Mouse (Mus musculus): ENCODE measurements around the gene Mcm10.

The Mcm10 gene

DNA sequence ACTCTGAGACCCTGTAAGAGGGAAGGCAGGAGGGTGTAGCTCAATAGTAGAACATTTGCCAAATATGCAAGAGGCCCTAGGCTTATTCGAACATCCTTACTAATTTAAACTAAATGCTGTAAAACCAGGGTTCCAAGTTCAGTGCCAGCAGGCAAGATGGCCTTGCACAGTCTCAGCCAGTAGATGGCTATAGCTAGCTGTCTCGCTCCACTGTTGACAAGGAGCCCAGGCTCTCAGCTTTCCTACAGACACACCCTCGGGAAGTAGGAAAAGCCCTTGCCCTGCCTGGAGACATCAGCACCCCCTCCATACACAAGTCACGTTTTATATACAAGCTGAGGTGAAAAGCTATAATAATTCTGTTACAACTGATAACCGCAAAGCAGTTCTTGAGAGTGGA, 20.1 kb upstream of the Mcm10 start:
- no peak for DNase-seq

DNA sequence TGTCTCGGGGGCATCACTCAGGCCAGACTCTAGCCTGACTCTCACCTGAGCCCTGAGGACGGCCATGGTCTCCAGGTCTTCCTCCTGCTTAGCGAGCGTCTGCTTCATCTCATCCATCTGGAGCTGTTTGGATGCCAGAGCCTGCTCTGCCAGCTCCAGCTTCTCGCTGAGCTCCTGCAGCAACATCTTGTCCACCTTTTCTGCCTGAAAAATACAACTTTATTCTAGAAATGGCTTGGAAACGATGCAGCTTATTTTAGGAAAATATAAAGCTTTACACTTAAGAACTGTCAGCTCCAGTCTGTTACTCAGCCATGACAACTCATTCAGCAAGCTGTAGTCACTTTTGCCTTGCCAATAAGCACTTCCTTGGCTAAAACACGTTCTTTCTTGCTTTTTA, 18.6 kb upstream of the Mcm10 start:
- peak; percentile 74 to 83 for DNase-seq

DNA sequence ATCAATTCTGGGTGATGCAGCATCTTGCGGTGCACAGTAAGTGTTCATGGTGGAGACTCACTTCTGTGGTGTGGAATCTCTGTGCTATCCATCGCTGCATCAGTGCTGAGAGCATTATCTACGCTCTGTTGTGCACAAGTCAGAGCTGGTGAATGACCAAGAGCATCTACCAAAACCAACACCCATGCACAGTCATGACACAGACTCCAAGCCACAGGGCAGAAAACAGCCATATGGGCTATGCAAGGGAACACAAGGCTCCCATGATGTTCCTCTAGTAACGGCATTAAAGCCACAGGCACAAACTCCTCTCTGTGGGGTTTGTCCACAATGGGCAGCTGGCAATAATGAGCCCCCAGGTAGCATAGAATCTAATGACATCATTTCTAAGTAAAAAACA, 17.2 kb upstream of the Mcm10 start:
- DNase-seq, result no peak

DNA sequence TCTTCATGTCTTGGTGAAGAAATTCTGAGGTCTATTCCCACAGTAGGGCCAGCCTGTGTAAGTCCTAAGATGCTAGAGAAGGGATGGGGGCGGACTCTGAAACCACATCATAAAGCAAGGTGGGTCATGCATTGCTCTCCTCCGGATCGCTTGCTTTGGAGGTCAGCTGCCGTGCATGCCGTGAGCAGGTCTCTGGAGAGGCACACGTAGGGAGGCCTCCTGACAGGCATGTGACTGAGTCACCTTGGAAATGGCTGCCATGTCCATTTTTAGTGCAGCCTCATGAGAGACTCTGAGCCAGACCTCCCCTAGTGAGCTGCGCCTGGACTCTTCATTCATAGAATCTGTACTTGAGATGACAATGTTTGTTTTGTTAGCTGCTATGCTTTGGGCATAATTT, 15.5 kb upstream of the Mcm10 start:
- peak in 1 of 2 experiments; percentile 40 for DNase-seq

DNA sequence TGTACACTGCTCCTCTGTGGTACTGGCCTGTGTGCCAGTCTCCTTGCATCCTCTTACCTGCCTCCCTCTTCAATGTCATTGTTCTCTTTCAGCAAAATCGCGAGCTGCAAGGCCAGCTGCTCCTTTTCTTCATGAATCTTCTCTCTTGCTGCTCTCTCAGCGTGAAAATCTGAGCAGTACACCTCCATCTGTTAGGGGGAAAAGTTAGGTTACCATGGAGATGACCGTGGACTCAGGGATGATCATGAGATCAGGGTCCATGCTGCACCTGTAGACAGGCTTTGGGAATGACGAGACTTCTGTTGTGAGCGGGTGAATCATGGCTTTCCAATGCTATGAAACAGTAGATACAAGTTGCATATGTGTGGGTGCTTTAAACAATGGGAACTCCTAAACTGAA, 14.5 kb upstream of the Mcm10 start:
- no peak for DNase-seq

DNA sequence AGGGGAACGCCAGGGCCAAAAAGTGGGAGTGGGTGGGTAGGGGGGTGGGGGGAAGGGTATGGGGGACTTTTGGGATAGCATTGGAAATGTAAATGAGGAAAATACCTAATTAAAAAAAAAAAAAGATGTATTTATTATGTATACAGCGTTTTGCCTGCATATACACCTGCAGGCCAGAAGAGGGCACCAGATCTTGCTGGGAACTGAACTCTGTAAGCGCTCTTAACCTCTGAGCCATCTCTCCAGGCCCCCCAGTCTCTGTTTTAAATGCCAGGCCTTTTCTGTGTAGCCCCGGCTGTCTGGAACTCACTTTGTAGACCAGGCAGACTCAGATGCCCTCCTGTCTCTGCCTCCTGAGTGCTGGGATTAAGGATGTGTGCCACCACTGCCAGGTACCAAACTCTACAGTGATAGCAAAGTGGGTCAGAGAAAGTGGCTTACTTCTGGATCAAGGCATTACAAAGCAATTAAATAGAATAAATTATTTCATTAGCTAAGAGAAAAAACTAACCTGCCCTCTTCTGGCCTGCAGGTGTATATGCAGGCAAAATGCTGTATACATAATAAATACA, 12.7 kb upstream of the Mcm10 start:
- DNase-seq, result no peak

DNA sequence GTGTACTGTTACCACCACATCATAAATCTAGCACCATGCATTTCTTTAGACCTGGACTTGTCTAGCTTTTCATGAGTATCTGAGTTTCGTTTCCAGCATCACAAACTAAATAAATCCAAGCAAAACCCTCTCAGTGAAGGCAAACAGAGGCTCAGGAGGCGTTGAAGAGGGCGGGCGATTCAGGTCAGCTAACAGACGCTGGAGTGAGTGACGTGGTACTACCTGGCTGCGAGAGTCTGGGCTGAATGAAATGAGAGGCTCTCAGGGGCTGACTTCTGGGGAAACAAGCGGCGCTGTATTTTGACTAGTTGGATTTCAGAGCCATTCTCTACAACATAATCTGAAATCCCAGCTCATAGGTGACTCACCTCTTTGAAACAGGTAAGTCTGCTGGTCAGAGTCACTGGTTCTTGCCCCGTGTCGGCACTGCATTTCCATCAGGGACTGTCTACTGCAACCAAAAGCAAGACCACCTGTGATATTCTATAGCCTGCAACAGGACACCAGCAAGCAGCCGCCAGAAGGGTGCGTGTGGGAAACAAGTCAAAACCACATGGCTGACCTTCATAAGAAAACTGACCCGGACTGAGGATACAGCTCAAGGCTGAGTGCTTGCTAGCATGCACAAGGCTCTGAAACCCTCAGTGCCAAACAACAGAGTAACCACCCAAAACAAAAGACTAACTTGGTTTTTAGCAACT, 11.3 kb upstream of the Mcm10 start:
- DNase-seq, result no peak

DNA sequence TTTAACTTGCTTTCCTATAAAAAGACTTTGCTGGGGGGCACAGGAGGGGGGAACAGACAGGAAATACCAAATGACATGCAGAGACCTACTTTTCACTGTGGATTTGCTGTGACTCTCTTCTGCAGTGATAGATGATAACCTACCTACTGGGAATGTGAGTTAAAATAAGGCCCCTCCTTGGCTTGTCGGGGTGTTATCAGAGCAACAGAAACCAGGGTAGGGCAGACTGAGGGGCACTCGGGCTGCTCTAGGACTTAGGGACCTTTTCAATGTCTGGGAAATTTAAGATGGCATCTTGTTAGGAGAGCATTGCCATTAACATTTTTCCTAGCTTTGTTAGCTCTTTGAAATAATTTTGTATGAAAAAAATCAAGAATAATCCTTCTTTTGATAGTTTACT, 10.7 kb upstream of the Mcm10 start:
- DNase-seq, result no peak

DNA sequence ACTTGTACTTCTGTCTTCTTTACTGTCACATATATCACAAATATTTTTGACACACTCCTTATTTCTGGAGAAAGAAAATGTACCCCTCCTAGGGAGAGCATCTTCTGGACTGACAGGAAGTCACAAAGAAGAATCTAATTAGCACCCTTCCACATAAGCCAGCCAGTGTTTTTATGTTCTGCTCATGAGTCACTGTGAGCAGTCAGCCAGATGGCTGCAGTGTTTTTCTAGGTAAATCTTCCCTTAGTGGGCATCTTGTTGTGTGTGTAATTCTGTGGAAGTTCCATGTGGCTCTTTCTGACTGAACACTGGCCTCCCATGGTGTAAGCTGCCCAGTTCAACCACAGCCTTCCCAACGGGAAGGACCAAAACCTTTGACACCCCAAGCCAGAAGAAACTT, 7.1 kb upstream of the Mcm10 start:
- DNase-seq, result no peak

DNA sequence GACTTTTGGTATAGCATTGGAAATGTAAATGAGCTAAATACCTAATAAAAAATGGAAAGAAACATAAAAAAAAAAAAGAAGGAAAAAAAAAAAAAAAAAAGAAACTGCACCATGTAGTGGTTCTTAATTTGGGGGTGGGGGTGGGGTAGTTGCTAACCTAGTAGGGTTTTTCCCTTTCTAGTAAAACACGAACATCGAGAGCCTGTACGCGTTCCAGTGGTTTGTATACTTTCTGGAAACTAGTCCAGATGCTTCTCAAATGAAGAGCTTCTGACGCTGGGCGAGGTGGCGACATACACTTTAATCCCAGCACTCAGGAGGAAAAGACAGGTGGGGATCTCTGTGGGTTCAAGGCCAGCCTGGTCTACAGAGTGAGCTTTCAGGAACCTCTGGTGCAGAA, 4.3 kb upstream of the Mcm10 start:
- no peak for DNase-seq

DNA sequence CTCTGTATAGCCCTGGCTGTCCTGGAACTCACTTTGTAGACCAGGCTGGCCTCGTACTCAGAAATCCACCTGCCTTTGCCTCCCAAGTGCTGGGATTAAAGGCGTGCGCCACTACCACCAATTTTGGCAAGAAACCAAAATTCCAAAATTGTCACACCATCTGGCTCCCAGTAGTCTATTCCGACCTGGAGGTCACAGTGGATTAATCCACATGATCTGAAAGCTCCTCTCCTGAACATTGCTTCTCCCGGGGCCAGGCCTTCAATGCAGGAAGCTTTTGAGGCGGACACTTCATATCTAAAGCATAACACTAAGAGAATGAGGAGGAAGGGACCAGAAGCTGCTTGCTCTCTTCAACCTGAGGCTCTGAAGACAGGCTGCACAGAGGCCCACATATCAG, 2.9 kb upstream of the Mcm10 start:
- no peak for DNase-seq

DNA sequence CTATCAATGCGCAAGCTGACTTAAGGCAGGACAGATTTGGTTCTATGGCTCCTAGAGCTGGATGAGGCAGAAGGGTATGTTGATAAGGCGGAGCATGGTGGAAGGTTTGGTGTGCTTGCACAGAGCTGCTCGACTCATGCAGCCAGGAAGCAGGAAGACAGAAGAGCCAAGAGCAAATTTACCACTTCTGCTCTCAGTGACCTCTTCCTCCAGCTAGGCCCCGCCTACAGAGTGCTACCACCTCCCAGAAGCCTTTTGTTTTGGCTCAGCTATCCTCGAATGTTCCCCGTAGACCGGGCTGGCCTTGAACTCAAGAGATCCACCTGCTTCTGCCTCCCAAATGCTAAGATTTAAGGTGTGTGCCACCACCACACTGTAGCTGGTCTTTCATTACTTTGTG, 2.0 kb upstream of the Mcm10 start:
- no peak for DNase-seq

DNA sequence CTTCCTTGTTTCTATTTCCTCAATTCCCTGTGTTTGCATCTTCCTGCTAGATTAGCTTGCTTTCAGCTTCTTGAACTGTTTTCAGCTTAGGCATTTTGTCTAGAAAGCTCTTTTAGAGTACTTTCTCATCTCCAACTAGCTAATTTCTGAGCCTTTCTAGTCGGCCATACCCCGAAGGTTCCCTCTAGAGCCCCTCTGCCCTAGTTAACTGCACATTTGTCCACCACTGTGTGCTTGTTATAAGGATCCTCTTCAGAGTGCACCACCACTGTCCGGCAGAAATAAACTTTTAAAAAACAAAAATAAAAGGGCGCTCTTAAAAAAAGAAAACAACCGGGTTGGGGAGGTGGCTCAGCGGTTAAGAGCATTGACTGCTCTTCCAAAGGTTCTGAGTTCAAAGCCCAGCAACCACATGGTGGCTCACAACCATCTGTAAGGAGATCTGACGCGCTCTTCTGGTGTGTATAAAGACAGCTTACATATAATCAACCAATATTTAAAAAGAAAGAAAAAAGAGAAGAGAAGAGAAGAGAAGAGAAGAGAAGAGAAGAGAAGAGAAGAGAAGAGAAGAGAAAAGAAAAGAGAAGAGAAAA, 597 bp downstream of the Mcm10 start:
- DNase-seq, result no peak

DNA sequence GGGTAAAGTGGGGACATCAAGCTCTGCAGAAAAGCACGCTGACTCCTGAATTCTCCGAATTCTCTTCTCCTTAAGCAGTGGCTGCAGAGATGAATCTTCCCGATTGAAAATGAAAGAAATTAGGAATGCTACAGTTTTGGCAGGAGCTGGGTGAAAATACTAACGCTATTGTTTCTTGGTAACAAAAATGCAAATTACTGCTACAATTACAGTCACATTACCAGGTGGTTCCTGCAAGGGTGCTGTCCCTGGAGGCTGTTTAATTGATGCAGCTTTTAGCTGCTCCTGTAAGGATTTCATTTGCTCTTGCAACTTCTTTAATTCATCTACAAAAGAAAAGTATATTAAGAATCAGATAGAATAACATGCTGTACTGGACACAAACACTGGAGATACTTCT, 5.5 kb downstream of the Mcm10 start:
- DNase-seq, result no peak

DNA sequence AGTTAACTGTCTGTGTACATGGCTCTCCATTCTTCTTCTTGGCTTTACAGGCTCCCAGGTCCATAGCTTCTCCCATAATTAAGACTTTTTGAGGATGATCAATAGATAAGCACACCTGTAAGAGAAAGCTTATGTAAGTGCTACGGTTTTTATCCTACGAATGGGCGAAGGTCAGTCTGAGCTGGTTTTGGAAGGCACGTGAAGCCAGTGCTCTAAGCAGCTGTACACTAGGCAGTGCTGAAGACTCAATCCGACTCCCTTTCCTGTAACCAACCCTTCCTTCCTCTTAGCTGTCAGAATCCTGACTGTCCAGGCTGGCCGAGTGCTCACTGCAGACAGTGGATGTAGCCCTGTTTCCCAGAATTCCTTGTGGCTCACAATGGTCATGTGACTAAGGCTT, 11.3 kb downstream of the Mcm10 start:
- DNase-seq, result no peak

DNA sequence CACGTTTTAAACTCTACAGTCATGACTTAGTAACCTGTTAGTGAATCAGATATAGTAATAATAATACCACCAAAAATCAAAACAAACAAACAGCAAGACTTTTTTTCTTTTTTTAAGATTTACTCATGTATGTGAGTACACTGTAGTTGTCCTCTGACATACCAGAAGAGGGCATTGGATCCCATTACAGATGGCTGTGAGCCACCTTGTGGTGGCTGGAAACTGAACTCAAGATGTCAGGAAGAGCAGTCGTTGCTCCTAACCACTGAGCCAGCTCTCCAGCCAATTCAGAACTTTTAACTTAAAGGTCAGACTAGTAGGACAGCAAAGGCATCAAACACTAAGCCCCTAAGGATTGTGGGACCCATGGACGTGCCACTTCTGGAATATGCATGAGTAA, 13.7 kb downstream of the Mcm10 start:
- no peak for DNase-seq

DNA sequence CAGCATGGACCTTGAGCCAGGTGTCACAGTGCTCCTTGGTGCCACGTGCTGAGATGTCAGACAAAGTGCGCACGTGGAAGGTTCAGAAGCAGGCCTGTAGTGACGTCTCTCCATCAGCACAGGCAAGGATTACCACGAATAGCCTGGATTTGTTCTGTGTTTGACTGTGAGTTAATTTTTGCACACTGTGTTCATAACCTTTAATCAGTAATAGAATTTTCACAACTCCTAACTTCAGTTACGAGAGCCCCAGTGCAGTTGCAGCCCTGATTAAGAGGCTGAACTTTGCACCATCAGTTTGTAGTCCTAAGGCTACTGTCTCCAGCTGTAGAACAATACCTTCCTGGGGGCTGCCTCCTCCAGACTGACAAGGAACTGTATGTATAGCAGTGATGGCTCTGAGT, 16.2 kb downstream of the Mcm10 start:
- no peak for DNase-seq

DNA sequence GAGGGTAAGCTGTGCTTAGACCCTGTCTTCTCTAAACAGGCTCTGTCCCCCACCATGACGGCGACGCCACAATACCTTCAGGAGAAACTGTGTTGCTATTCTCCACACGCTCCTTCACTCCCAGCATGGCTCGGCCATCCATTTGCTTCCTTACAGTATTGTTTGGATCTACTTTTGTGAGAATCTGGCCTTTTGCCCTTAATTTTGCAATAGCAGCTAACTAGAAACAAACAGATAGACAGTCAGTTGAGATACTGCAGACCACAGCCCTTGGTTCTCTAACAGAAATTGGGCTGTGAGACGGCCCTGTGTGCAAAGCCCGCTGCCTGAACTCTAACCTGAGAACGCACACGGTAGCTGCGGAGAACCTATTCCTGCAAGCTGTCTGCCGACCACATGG, 16.9 kb downstream of the Mcm10 start:
- DNase-seq, result no peak

DNA sequence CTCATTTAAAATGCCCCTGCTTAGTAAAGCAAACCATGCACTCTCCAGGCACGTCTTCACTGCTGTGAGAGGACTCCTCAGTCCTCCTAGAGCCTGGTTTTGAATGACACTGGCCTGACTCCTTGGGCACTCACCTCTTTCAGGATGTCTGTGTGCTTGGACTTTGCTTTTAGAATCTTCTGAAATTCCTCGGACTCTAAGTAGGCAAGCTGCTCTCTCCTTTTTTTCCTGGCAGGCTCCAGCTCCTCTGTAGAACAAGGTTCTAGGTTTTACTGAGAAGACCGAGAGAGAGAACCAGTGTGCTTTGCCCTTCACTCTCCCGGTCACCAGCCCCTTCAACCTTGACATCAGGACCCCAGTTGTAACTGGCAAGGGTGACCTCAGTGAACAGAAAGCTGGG, 18.2 kb downstream of the Mcm10 start:
- no peak for DNase-seq

DNA sequence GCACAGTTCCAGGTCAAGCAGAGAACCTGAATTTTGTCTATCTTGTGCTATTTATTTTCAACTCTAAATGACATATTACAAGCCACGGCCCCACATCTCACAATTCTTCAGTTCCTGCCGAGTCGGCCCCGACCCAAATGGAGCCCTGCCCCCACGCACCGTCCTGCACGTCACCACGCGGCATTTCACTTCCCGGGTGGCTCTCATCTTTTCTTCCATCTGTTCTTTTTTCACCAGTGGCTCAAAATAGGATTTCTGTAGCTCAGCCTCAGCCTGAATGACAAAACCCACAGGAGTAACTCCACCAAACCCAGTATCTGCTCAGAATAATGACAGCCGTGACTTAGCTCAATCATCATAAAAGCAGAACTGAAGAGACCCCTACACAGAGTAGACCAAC, 19.0 kb downstream of the Mcm10 start:
- peak in 1 of 2 experiments; percentile 15 for DNase-seq

DNA sequence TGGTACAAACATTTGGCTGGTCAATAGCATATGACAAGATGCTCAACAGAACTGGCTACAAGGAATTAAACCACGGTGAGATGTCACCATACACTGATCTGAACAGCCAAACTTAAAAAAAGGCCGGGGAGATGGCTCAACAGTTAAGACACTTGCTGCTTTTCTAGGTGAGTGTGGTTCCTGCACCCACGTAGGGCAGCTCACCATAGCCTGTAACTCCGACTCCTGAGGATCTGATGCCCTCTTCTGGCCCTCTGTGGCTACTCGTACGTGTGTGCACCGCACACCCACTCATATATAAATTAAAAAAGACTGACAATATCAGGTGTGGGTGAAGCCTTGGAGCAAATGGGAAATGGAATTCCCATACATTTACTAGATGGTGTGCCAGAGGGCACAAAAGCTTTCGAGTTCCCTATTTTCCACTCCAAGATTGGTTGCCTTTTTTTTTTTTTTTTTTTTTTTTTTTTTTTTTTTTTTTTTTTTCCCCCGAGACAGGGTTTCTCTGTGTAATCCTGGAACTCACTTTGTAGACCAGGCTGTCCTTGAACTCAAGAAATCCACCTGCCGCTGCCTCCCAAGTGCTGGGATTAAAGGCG, 23.7 kb downstream of the Mcm10 start:
- no peak for DNase-seq

DNA sequence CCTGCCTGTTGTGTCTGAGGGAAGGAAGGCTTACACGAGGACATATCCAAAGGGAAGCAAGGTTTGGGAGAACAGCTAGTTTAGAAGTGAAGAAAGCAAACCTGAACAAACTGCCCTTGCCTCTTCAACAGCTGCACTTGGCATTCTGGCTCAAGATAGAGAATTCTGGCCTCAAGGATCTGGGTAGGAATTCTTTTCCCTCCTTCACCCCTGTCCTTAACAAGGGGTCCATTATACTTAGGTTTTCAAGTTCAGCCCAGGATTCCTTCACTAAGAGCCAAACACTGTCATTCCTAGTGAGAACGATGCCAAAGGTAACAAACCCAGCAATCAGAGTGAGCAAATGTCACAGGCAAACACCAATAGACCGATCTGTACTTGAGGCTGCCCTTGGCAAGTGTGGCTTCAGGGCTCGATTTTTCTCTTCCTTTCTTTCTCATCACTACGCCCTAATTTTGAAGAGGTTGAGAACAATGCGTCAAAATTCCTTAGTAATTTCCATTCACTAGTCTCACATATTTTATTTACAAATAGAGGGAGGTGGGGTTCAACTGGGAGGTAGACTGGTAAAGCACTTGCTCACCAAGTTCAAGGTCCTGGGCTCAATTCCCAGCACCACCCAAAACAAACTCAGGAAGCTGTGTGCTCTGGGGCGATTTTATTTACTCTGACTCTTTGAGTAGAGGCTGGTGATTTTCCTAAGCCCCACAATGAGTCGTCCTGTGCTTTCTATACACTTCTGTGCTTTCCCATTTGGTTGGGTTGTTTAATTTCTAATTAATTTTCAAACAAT, 25.0 kb downstream of the Mcm10 start:
- DNase-seq, result no peak

DNA sequence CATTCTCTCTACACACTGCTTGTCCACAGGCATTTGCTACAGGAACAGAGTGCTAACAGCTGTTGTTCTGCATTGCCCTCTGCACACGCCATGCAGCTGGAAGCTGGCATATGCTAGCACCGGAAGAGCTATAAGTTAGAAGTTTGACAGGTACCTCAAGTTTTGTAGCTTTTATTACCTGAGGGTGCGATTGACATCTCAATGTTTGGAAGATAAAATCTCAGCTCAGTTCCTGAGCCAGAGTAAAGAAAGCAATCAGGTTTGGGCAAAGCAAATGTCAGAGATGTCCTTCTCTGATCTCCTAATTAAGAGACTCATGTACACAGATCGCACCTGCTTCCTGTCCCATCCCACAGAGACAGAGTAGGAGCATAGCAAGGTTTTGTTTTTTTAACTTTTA, 25.8 kb downstream of the Mcm10 start:
- no peak for DNase-seq

DNA sequence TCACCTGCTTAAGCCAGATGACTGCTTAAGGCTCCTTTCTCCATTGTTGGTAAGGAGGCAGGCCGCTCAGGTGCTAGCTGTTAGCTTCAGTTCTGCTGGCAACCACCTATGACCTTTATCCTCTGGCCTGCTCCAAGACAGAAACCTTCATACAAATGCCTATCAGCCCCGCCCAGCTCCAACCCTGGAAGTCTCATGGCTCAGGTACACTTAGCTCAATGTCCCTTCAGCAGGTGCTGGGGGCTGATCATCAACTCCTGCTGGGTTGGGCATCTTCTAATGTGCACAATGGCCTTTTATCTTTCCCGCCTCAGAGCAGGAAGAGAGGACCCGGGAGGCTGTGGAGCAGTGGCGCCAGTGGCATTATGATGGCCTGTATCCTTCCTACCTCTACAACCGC, 27.6 kb downstream of the Mcm10 start:
- DNase-seq, result no peak

Measured in cerebellum, postnatal 25 days (tissue).